Mouse (Mus musculus): ENCODE data around the gene Ak9. TPM values are rescaled to one million over a fixed set of nuclear protein-coding genes. Genes with fewer than 3 reads are reported as not detected.

Gene Ak9
- polyA plus RNA-seq, 1 experiment, result 0.02 TPM

DNA sequence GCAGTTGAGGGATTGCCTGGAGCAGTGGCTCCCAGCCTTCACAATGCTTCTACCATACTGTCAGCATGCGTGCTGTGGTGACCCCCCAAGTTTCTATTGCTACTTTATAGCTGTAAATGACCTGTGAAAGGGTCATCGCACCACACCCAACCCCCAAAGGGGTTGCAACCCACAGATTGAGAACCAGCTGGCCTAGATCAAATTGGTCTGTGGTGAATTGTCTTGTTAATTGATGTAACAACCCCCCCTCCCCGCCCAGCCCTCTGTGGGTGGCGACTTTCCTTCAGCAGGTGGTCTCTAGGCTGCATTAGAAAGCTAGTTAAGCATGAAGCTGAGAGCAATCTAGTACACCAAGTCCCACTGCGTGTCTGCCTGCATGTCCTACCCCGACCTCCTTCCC lies 163.5 kb downstream of the Ak9 start:
- TF ChIP-seq POLR2A (IDR thresholded peaks at IDR 0.05; ENCODE audit: low read depth, low read length), result no peak
- TF ChIP-seq CTCF (conservative IDR thresholded peaks at IDR 0.05; ENCODE audit: insufficient read depth, insufficient read length, low read depth, low read length), result no peak
- H3K27ac ChIP-seq (ENCODE audit: insufficient read depth, low read depth, low read length), result 0 out of 2 replicates have a peak overlapping the region, but pooled peaks have one; percentile 32
- WGBS, result 62% methylated on average over 6 of the region's 6 CpGs
- no peaks in the 10 kb centered on the region for H3K27me3 ChIP-seq (replicated peaks; ENCODE audit: control insufficient read depth, insufficient read depth, low read length)
- DNase-seq, result no peak
- H3K36me3 ChIP-seq (ENCODE audit: control insufficient read depth, insufficient read depth, low read length), result no peaks in the 10 kb centered on the region; the same call in none of the 2 replicates
- no peak overlapping the region for H3K4me3 ChIP-seq (ENCODE audit: insufficient read depth, low read depth, low read length)
- H3K4me1 ChIP-seq (ENCODE audit: control insufficient read depth, insufficient read depth, low read length), result no peaks in the 10 kb centered on the region

DNA sequence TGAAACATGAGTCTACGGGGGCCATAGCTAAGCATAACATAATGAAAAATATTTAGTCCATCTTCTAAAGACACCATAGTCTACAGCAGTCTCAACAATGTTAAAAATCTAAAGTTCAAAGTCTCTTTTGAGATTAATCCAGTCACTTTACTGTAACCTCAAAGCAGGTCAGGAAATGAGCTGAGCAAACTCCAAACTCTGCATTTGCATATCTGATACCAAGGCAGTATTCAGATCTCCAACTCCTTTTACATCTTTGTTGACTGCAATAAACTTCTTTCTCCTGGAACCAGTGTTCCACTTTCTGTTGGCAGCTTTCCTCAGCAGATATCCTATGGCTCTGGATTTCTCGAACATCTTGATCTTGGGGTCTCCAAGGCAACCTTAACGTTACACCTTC lies 166.9 kb downstream of the Ak9 start:
- Histone ChIP-seq H3K27ac (ENCODE audit: insufficient read depth, low read depth, low read length) (no peak overlapping the region), H3K4me1 (ENCODE audit: control insufficient read depth, insufficient read depth, low read length) (no peaks in the 10 kb centered on the region), H3K36me3 (ENCODE audit: control insufficient read depth, insufficient read depth, low read length) (no peaks in the 10 kb centered on the region), H3K4me3 (ENCODE audit: insufficient read depth, low read depth, low read length) (no peak overlapping the region), H3K27me3 (replicated peaks; ENCODE audit: control insufficient read depth, insufficient read depth, low read length) (no peaks in the 10 kb centered on the region)
- 78% methylated on average over 3 of the region's 3 CpGs for WGBS
- DNase-seq, result no peak
- TF ChIP-seq CTCF (conservative IDR thresholded peaks at IDR 0.05; ENCODE audit: insufficient read depth, insufficient read length, low read depth, low read length), result no peak
- TF ChIP-seq POLR2A (IDR thresholded peaks at IDR 0.05; ENCODE audit: low read depth, low read length), result no peak

- Histone ChIP-seq H3K27ac (ENCODE audit: insufficient read depth, low read depth, low read length) (no peak overlapping the region), H3K4me1 (ENCODE audit: control insufficient read depth, insufficient read depth, low read length) (no peaks in the 10 kb centered on the region), H3K36me3 (ENCODE audit: control insufficient read depth, insufficient read depth, low read length) (no peaks in the 10 kb centered on the region), H3K4me3 (ENCODE audit: insufficient read depth, low read depth, low read length) (no peak overlapping the region), H3K27me3 (replicated peaks; ENCODE audit: control insufficient read depth, insufficient read depth, low read length) (no peaks in the 10 kb centered on the region)
- TF ChIP-seq POLR2A (IDR thresholded peaks at IDR 0.05; ENCODE audit: low read depth, low read length) (no peak), CTCF (conservative IDR thresholded peaks at IDR 0.05; ENCODE audit: insufficient read depth, insufficient read length, low read depth, low read length) (no peak)
- DNase-seq, result no peak
Observed at GRCm38 (mm10) chr10:41472534-41472933, 168.8 kb downstream of the Ak9 start.

- Histone ChIP-seq H3K4me1 (ENCODE audit: control insufficient read depth, insufficient read depth, low read length) (no peaks in the 10 kb centered on the region), H3K27me3 (replicated peaks; ENCODE audit: control insufficient read depth, insufficient read depth, low read length) (no peaks in the 10 kb centered on the region), H3K4me3 (ENCODE audit: insufficient read depth, low read depth, low read length) (no peak overlapping the region), H3K36me3 (ENCODE audit: control insufficient read depth, insufficient read depth, low read length) (no peaks in the 10 kb centered on the region), H3K27ac (ENCODE audit: insufficient read depth, low read depth, low read length) (no peak overlapping the region)
- 84% methylated on average over 5 of the region's 5 CpGs for WGBS
- DNase-seq, result no peak
- TF ChIP-seq POLR2A (IDR thresholded peaks at IDR 0.05; ENCODE audit: low read depth, low read length) (no peak), CTCF (conservative IDR thresholded peaks at IDR 0.05; ENCODE audit: insufficient read depth, insufficient read length, low read depth, low read length) (no peak)
Observed at GRCm38 (mm10) chr10:41472962-41473481, 169.2 kb downstream of the Ak9 start.

DNA sequence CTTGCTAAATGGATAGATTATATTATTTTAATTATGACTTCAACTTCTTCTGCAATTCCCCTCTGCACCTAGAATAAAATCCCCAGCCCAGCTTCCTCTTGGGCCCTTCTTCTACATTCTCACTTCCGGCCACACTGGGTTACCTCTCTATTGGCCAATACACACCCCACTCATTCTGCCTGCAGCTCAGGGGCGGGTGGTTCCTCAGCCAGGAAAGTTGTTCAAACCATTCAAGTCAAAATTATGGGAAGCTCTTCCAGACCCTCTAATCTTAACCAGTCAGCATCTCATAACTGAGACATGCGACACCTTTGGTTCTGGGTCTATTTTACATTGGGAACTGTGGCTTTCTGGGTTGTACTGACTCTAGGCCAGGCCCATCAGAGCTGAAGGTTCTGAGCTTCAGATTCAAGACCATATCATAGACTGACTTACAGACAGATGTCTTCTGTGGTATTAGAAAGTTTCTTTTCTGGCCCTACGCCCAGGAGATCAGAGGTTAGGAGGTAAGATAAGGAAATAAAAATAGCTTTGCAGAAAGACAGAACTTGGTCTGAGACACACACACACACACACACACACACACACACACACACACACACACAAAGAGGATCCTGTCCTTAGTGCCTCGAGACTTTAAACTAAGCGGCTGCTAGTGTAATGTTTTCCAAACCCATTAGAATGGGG lies 170.1 kb downstream of the Ak9 start:
- H3K4me3 ChIP-seq (ENCODE audit: insufficient read depth, low read depth, low read length), result no peak overlapping the region
- 82% methylated on average over 6 of the region's 6 CpGs for WGBS
- peak; percentile 22 for DNase-seq
- no peaks in the 10 kb centered on the region for H3K27me3 ChIP-seq (replicated peaks; ENCODE audit: control insufficient read depth, insufficient read depth, low read length)
- no peak for TF ChIP-seq POLR2A (IDR thresholded peaks at IDR 0.05; ENCODE audit: low read depth, low read length)
- no peak for TF ChIP-seq CTCF (conservative IDR thresholded peaks at IDR 0.05; ENCODE audit: insufficient read depth, insufficient read length, low read depth, low read length)
- no peak overlapping the region for H3K27ac ChIP-seq (ENCODE audit: insufficient read depth, low read depth, low read length)
- H3K4me1 ChIP-seq (ENCODE audit: control insufficient read depth, insufficient read depth, low read length), result no peaks in the 10 kb centered on the region
- no peaks in the 10 kb centered on the region for H3K36me3 ChIP-seq (ENCODE audit: control insufficient read depth, insufficient read depth, low read length)

DNA sequence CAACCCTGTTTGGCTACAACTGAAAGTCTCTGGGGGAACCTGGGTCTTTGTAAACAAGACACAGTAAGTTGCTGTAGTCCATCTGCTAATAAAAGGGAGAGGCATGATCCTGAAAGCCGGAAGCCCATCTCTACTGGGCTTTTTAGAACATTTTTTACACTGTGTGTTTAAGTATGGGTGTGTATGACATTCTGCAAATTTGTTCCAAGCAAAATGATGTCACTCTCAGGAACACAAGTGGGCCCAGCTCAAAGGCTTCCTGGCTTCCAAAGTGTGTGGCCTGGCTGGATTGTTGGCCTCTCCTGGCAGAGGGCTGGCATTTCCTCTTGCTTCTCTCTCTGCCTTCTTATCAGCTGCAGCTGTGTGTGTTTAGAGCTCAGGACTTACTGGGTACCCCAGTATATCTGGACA lies 171.2 kb downstream of the Ak9 start:
- WGBS, result 84% methylated on average over 1 of the region's 1 CpGs
- Histone ChIP-seq H3K36me3 (ENCODE audit: control insufficient read depth, insufficient read depth, low read length) (no peaks in the 10 kb centered on the region), H3K4me3 (ENCODE audit: insufficient read depth, low read depth, low read length) (no peak overlapping the region), H3K27me3 (replicated peaks; ENCODE audit: control insufficient read depth, insufficient read depth, low read length) (no peaks in the 10 kb centered on the region), H3K27ac (ENCODE audit: insufficient read depth, low read depth, low read length) (peak overlapping the region; percentile 22; the same call in 1 of the 2 replicates), H3K4me1 (ENCODE audit: control insufficient read depth, insufficient read depth, low read length) (no peaks in the 10 kb centered on the region)
- TF ChIP-seq CTCF (conservative IDR thresholded peaks at IDR 0.05; ENCODE audit: insufficient read depth, insufficient read length, low read depth, low read length) (no peak), POLR2A (IDR thresholded peaks at IDR 0.05; ENCODE audit: low read depth, low read length) (no peak)
- no peak for DNase-seq

GRCm38 (mm10) chr10:41476171-41477017 lies 172.6 kb downstream of the Ak9 start, which contains the start of gene Mical1:
Gene Mical1, plus strand, starts transcription at chr10:41476314.
- peak; percentile 58 for DNase-seq
- H3K4me3 ChIP-seq (ENCODE audit: insufficient read depth, low read depth, low read length), result peak within 1 kb of the TSS; percentile 67
- peak within 1 kb of the TSS; percentile 64 for H3K27ac ChIP-seq (ENCODE audit: insufficient read depth, low read depth, low read length)
- no peaks in the 10 kb centered on the region for H3K4me1 ChIP-seq (ENCODE audit: control insufficient read depth, insufficient read depth, low read length)
- WGBS, result 5% methylated on average over 35 of the region's 35 CpGs
- H3K27me3 ChIP-seq (replicated peaks; ENCODE audit: control insufficient read depth, insufficient read depth, low read length), result no peaks in the 10 kb centered on the region
- no peak for TF ChIP-seq CTCF (conservative IDR thresholded peaks at IDR 0.05; ENCODE audit: insufficient read depth, insufficient read length, low read depth, low read length)
- no peaks in the 10 kb centered on the region for H3K36me3 ChIP-seq (ENCODE audit: control insufficient read depth, insufficient read depth, low read length)

Data from kidney, adult 2 months (tissue).